Mouse (Mus musculus) bone marrow, adult 2 months (tissue): ENCODE measurements around the gene 2410002F23Rik. TPM values are rescaled to one million over a fixed set of nuclear protein-coding genes. Genes with fewer than 3 reads are reported as not detected.
"Not testable (repeated sequence)": the region's sequence is repeated elsewhere in the genome, so short reads cannot be mapped to it uniquely, and the experiment has no call there.

Source experiments
- H3K27ac ChIP-seq: fragments of 200-500 bp; 2 replicates; pipeline ENCODE4 v1.5.1; 2012; ENCODE audit warnings: low read depth, mild to moderate bottlenecking, control low read depth, inconsistent platforms, low read length; ENCODE audit not compliant: control insufficient read depth, poor library complexity, insufficient read depth
- H3K4me1 ChIP-seq: fragments of 200-500 bp; 2 replicates; pipeline ENCODE4 v1.6.1; 2011; ENCODE audit warnings: low read length; ENCODE audit not compliant: control insufficient read depth, insufficient read depth
- H3K4me3 ChIP-seq: fragments of 200-500 bp; replicated peaks from 2 replicates; pipeline ENCODE3; 2011; ENCODE audit warnings: mild to moderate bottlenecking, low read depth, low read length, control low read depth; ENCODE audit not compliant: control insufficient read depth
- CTCF ChIP-seq: fragments of 200-500 bp; IDR thresholded peaks from 2 replicates; pipeline ENCODE4 v1.5.1; 2011; ENCODE audit warnings: low read length, control low read depth; ENCODE audit not compliant: control insufficient read depth, insufficient read depth
- POLR2A ChIP-seq: fragments of 200-500 bp; IDR thresholded peaks from 2 replicates; pipeline ENCODE4 v1.6.1; 2011; ENCODE audit warnings: low read depth, mild to moderate bottlenecking, control low read depth, low read length, borderline replicate concordance; ENCODE audit not compliant: control insufficient read depth
- WGBS: fragments of 180-500 bp; shearing (Covaris S2); methylation state at CpG from one replicate; pipeline ENCODE4 v1.1.7; 2018; 5-methylcytosine and 5-hydroxymethylcytosine counted together
- polyA plus RNA-seq: library from polyadenylated mRNA; stranded (reverse); fragments of >200 nt; gene quantifications from 2 replicates; pipeline ENCODE4 v1.2.4, GENCODE M21; 2011; ENCODE audit warnings: low replicate concordance; ENCODE audit not compliant: missing spikeins, insufficient read depth, insufficient read length

The 2410002F23Rik gene
- polyA plus RNA-seq, 1 experiment = 74.8 TPM

- Histone ChIP-seq H3K4me1 (no peaks in the 10 kb centered on the region), H3K27ac (no peak within 1 kb of the TSS), H3K4me3 (no peak within 1 kb of the TSS)
- WGBS = 59% methylated on average over 3 of the region's 3 CpGs
- TF ChIP-seq CTCF (no peak), POLR2A (no peak)
Measured at GRCm38 (mm10) chr7:44235909-44236308, 10.6 kb upstream of the 2410002F23Rik start, which contains the start of gene Gm36864. Gm36864 (plus strand) TSS chr7:44236177.

- Histone ChIP-seq H3K4me3 (no peak overlapping the region), H3K27ac (no peak overlapping the region)
- WGBS = 35% methylated on average over 2 of the region's 2 CpGs
Measured at GRCm38 (mm10) chr7:44239913-44240312, 6.6 kb upstream of the 2410002F23Rik start.

GRCm38 (mm10) chr7:44240712-44241111, 5.8 kb upstream of the 2410002F23Rik start:
- Histone ChIP-seq H3K4me1 (no peaks in the 10 kb centered on the region; the same call in 1 of the 2 replicates), H3K27ac (no peak overlapping the region), H3K4me3 (no peak overlapping the region)
- no peak for TF ChIP-seq CTCF
- 61% methylated on average over 1 of the region's 1 CpGs for WGBS

More at GRCm38 (mm10) chr7:44239913-44240312, 6.6 kb upstream of the 2410002F23Rik start:
- TF ChIP-seq POLR2A (no peak), CTCF (no peak)
- no peaks in the 10 kb centered on the region; the same call in 1 of the 2 replicates for H3K4me1 ChIP-seq

GRCm38 (mm10) chr7:44241163-44241562, 5.4 kb upstream of the 2410002F23Rik start:
- WGBS = 61% methylated on average over 2 of the region's 2 CpGs
- TF ChIP-seq CTCF (no peak), POLR2A (no peak)
- Histone ChIP-seq H3K27ac (no peak overlapping the region), H3K4me1 (no peaks in the 10 kb centered on the region; the same call in 1 of the 2 replicates), H3K4me3 (no peak overlapping the region)

- TF ChIP-seq CTCF = no peak
- no peak for TF ChIP-seq POLR2A
- no peaks in the 10 kb centered on the region; the same call in 1 of the 2 replicates for H3K4me1 ChIP-seq
- WGBS = 48% methylated on average over 1 of the region's 1 CpGs
- no peak overlapping the region for H3K4me3 ChIP-seq
- no peak overlapping the region for H3K27ac ChIP-seq
Measured at GRCm38 (mm10) chr7:44244080-44244479, 2.4 kb upstream of the 2410002F23Rik start.

- Histone ChIP-seq H3K27ac (peak overlapping the region; percentile 82), H3K4me3 (peak overlapping the region; percentile 98), H3K4me1 (no peaks in the 10 kb centered on the region; the same call in 1 of the 2 replicates)
- under 1% methylated on average over 23 of the region's 23 CpGs for WGBS
- TF ChIP-seq CTCF = no peak
- TF ChIP-seq POLR2A = no peak
Measured at GRCm38 (mm10) chr7:44246984-44247470, 505 bp downstream of the 2410002F23Rik start.

GRCm38 (mm10) chr7:44247971-44248370, 1.4 kb downstream of the 2410002F23Rik start:
- WGBS = 92% methylated on average over 2 of the region's 2 CpGs
- H3K4me3 ChIP-seq = no peak overlapping the region
- no peak overlapping the region for H3K27ac ChIP-seq
- no peak for TF ChIP-seq POLR2A
- TF ChIP-seq CTCF = no peak
- H3K4me1 ChIP-seq = no peaks in the 10 kb centered on the region; the same call in 1 of the 2 replicates

GRCm38 (mm10) chr7:44249248-44249647, 2.7 kb downstream of the 2410002F23Rik start:
- Histone ChIP-seq H3K4me1 (no peaks in the 10 kb centered on the region; the same call in 1 of the 2 replicates), H3K4me3 (no peak overlapping the region), H3K27ac (no peak overlapping the region)
- TF ChIP-seq CTCF (no peak), POLR2A (no peak)
- 83% methylated on average over 4 of the region's 4 CpGs for WGBS

GRCm38 (mm10) chr7:44250732-44251275, 4.3 kb downstream of the 2410002F23Rik start:
- not testable (repeated sequence) for H3K27ac ChIP-seq, H3K4me1 ChIP-seq, H3K4me3 ChIP-seq
- WGBS = 83% methylated on average over 17 of the region's 17 CpGs
